Mouse (Mus musculus) MN1 (cell line): ENCODE data around the gene Eno1.
A peak's percentile ranks its signal among the peaks of the same experiment; 100 is the strongest.

Experiments used
- DNase-seq: peaks from one replicate; pipeline ENCODE4 v3.0.0-alpha.2; 2016; ENCODE audit warnings: low spot score

The Eno1 gene

DNA sequence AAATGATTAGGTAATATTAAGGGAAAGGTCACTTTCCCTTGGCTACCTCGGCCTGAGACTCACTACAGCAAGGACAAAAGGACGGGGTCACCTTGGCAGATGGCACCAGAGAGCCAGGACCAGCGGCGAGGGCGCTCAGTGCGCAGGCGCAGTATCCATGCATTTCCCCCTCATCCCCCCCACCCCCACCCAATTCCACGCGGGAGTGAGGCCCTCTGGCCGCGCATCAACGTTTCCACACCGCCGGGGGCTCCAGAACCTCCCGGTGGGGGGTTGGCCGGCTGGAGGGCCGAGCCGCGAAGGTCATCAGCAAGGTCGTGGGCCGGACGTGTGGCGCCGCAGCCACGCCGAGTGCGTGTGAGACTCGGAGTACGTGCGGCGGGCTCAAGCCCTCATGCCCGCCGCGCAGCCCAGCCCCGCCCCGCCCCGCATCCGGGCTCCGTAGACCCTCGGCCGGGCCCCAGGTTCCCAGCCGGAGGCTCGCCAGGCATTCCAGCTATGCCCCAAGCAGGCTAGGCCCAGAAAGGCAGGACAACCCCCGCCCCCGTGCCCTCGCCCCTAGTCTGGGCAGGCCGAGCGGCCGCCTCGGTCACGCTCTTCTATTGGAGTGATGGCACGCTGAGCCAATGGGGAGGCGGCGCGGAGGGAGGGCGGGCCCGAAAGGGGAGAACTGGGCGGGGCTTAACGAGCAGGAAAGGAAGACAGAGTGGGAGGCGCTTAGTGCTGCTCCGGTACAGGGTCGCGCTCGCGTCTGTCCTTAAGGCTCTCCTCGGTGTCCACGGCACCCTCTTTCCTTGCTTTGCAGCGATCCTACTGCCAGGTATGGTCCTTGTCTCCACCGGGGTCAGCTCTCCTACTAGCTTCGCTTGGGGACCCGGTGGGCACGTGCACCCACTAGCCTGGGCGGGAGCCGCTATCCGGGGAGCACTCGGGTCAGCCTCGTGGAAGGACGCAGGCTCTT lies at the start of gene Eno1:
Gene Eno1, plus strand, starts transcription at position 201 of the 961 bp plus-strand sequence.
- peak; percentile 98 for DNase-seq

DNA sequence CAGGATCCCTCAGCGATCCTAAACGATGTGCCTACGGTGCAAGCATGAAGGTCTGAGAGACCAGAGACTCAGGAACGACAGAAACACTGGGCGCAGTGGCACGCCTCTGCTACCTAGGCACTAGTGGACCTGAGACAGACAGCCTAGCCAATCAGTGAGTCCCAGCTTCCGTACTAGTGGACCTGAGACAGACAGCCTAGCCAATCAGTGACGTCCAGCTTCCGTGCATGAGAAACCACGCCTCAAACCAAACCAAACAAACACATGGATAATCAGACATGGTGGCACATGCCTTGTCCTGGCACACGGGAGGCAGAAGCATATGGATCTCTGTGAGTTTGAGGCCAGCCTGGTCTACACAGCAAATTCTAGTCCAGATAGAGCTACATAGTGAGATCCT lies 48.3 kb upstream of the Eno1 start:
- no peak for DNase-seq

DNA sequence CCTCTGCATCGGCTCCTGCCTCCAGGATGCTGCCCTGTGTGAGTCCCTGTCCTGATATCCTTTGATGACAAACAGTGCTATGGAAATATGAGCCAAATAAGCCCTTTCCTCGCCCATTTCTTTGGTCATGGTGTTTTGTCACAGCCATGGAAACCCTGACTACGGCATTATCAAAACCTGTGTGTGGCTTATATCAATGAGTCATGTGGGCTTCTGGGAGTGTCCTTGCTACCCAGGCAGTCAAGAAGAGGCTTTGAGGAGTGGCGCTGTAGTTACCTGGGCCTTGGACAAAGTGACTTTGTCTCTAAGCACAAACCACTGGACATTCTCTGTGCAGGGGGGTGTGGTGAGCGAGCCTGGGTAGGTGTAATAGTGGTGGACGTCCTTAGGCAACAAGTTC lies 44.3 kb upstream of the Eno1 start:
- DNase-seq = no peak

DNA sequence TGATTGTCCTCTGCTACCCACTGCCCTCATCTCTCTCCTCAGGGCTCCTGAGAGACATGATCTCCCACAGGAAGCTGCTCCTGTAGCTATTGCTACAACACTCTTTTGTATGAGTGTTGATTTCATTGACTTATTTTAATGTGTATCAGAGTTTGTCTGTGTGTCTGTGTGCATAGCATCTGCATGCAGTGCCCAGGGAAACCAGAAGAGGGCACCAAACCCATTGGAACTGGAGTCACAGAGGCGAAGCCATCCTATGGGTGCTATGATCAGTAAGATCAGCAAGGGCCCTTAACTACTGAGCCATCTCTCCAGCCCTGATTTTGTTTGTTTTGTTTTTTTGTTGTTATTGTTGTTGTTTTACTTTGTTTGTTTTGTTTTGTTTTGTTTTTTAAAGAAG lies 42.6 kb upstream of the Eno1 start:
- peak; percentile 32 for DNase-seq

DNA sequence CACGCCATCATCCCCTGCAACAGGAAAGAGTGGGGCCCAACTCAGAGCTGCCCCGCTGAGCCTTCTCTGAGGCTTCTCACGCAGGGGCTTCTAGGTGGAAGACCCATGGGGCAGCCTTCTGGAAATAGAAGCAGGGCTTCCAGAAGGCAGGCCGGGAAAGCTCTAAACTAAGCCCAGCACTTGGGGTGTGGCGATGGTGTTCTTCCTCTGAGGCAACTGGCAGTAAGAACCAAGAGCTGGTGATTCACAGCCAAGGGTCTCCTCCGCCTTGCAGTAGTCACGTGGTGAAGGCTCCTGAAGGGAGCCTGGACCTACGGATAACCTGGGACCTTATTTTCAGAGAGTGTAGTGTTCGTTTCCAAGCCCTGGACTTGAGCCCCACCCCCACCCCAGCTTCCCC lies 38.3 kb upstream of the Eno1 start:
- no peak for DNase-seq

- no peak for DNase-seq
These were observed 35.3 kb upstream of the Eno1 start, which contains the start of gene Car6 for GRCm38 (mm10) chr4:150201232-150201631. Car6 (minus strand) TSS chr4:150201332.

DNA sequence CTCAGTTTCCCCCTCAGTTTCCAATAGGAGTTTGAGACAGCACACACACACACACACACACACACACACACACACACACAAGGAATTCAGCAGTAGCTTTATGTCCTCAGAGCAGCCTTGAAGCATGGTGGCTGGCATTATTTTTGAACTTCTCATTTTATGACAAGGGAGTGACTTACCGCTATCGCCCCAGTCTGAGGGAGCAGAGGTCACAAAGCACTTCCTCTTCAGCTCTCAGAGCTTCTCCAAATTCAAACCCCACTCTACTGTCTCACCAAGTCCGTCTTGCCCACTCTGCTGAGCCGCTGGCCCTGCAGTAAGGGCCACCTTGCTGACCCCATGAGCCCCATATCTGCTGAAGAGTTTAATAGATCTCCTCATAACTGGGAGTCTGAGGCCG lies 33.8 kb upstream of the Eno1 start:
- DNase-seq = no peak

- no peak for DNase-seq
These were observed 31.6 kb upstream of the Eno1 start for GRCm38 (mm10) chr4:150204877-150205276.

DNA sequence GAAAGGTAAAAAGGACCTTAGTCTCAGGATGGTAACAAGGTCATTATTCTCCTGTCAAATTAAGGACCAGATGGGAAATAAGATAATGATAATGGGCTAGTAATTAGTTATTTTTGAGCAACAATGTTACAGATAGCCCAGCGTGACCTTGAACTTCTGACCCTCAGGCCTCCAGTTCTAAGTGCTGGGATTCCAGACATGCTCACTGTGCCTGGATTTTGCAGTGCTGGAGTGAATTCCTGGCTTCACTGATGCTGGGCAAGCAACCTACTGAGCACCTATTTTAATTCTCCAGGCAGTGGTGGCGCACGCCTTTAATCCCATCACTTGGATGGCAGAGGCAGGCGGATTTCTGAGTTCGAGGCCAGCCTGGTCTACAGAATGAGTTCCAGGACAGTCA lies 26.8 kb upstream of the Eno1 start:
- no peak for DNase-seq

DNA sequence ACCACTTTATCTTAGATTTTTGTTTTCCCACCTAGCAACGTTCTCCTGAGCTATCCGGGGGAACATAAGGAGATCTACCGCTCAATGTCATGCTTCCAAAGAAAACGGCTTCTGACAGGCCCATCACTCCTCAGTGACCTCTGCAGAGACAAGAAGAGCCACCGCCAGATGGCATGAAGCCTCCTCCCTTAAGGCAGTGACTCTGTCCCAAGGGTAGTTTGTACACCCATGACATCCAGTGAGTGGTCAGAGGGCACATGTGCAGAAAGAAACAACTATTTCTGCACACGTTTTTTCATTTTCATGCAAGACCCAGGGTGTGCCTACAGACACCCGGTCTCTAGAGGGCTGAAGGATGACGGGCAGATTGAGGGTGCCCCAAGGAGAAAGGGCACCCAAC lies 26.2 kb upstream of the Eno1 start:
- peak; percentile 65 for DNase-seq

DNA sequence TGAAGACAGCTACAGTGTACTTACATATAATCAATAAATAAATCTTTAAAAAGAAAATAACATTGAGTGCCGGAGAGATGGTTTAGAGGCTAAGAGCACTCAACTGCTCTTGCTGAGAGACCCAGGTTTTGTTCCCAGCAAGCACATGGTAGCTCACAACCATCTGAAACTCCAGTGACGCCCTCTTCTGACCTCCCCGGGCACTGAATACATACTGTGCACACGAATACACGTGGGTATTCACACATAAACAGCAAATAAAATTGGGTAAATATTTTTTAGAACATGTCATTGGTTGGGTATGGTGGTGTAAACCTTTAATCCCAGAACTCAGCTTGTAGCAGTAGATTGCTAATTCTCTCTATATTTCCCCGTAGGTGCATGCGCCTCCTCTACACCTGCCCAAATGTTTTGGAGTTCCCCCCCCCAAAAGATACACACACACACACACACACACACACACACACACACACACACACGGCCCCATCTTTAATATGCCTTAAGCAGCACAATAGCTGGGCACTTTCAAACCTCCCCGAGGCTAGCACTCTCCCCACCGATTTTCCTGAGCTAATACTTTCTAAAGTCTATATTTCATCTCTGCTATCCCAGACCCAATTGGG lies 24.5 kb upstream of the Eno1 start:
- no peak for DNase-seq

GRCm38 (mm10) chr4:150212553-150212971 lies 24.0 kb upstream of the Eno1 start:
- peak; percentile 77 for DNase-seq

- DNase-seq = no peak
These were observed 22.6 kb upstream of the Eno1 start for GRCm38 (mm10) chr4:150213910-150214309.

GRCm38 (mm10) chr4:150216423-150216822 lies 20.1 kb upstream of the Eno1 start:
- no peak for DNase-seq

GRCm38 (mm10) chr4:150217042-150217554 lies 19.4 kb upstream of the Eno1 start:
- no peak for DNase-seq

- no peak for DNase-seq
These were observed 18.6 kb upstream of the Eno1 start for GRCm38 (mm10) chr4:150217935-150218334.

DNA sequence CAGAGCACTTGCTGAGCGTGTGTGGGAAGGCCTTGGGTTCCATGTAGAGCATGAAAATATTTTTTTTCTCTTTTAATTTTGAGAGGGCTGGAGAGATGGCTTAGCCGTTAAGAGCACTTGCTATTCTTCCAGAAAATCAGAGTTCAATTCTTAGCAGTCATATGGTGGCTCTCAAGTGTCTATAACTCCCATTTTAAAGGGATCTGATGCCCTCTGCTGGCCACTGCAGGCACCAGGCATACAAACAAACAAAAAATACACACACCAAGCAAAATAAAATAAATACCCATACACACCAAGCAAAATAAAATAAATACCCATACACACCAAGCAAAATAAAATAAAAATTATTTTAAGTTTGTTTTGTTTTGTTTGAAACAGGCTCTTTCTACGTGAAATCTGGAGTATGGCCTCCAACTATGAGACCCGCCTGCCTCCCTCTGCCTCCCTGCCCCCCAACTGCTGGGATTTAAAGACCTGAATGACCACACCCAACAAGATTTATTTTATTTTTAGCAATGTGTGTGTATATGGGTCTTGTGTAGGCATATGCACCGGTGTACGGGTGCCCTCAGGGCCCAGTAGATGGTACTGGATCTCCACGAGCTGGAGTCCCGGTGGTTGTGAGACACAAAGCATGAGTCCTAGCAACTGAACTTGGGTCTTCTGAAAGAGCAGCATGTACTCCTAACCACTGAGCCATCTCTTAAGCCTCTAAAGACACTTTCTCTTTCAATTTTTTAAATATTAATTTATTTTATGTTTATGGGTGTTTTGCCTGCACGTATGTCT lies 16.8 kb upstream of the Eno1 start:
- peak; percentile 56 for DNase-seq

DNA sequence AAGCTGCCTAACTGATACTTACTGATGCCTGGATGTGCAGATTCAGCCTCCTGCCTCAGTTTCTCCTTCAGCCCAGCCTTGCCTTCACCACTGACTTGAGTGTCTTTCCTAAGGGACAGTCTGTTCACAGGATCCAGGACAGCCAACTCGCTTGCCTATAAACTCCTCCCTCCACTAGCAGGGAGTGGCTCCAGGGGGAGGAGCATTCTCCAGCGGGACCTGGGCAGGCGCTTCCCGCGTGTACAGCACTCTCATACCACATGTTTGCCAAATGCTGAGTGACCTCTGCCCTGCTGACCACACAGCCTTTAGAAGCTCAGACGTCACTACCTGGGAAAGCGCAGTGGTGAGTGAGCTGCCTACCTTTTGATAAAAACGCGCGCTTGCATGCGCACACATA lies 15.9 kb upstream of the Eno1 start:
- DNase-seq = no peak

DNA sequence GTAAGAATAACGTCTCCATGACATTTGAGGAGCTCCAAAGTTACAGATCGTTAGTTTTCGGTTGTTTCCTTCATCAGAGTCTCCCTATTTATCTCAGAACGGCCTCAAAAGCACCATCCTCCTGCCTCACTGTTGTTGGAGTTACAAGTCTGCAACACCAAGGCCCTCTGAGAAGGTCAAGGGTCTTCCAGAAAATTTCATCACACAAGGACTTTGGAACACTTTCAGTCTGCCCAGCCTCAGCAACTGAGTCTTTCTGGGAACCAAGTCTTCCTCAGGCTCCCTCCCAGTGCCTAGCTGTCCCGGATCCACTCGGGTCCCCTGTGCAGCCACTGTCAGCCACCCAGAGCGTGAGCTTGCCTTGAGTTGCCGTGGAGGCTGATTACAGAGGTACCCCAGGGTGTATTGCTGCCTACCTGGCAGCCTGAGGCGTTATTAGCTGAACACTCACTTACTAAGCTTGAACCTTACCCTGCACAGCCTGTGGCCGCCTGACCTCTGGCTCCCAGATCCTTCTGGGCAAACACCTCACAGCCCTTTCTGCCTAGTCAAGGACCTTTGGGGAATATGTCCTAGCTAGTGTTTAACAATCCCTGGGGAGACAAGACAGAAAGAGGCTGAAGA lies 15.4 kb upstream of the Eno1 start:
- no peak for DNase-seq

DNA sequence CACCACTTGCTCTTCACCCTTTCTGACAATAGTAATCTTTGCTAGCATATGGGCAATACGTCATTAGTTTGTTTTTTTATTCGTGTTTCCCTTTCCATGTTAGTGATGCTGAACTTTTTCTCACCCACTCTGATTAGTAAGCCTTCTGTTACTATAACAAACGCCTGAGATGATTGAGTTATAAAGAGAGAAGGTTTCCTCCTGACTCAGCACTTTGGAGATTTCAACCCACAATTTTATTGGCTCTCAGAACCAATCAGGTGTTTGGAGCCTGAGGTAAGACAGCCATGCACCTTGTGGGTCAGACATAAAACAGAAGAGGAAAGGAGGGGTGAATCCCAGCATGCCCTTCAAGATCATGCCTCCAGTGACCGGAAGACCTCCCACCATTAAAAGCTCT lies 12.7 kb upstream of the Eno1 start:
- DNase-seq = no peak

DNA sequence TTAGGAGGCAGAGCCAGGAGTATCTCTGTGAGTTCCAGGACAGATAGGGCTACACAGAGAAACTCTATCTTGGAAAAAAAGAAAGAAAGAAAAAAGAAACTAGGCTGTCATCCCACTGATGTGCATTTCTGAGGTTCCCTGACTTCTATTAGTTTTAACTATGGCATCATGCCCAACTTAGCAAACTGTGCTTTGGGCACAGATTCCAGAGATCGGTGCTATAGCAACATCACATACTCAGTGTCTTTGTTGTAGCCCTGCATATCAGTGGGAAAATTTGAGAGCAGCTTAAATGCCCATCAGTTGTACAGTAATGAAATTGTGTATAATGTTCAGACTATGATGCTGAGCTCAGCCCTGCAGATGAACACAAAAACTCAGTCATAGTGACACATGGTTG lies 10.8 kb upstream of the Eno1 start:
- DNase-seq = no peak
